Mouse (Mus musculus) liver, adult 2 months (tissue): ENCODE measurements around the gene Klf7.

Source experiments
- CTCF ChIP-seq: fragments of 200-500 bp; IDR thresholded peaks from 2 replicates; pipeline ENCODE4 v1.5.1; 2011; ENCODE audit warnings: low read depth, low read length, control low read depth
- POLR2A ChIP-seq: fragments of 200-500 bp; IDR thresholded peaks from 2 replicates; pipeline ENCODE4 v1.6.1; 2011; ENCODE audit warnings: low read length, control low read depth; ENCODE audit not compliant: insufficient read depth; ENCODE audit errors: extremely low read depth

DNA sequence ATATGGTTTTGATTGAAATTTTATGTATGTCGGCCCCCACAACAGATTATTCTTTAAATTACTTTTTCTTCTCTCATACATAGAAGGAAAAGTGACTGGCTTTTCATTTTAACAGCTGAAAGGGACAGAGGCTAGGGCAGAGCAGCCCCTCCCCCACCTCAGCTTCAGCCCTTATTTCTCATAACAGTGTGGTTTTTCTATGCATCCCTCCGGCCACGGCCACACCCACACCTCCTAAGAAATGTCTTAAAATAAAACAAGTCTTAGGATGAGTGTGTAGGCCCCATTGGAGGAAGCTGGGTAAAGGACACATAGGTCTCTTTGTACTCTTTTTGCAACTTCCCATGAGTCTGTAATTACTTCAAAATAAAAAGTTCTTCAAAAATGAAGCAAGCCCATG, 20.8 kb downstream of the Klf7 start:
- TF ChIP-seq POLR2A (no peak), CTCF (no peak)
